Mouse (Mus musculus): Measurements from ENCODE around the gene Tbc1d8. TPM values are rescaled to one million over a fixed set of nuclear protein-coding genes. Genes with fewer than 3 reads are reported as not detected.
A peak's percentile ranks its signal among the peaks of the same experiment; 100 is the strongest.

Gene Tbc1d8
- polyA plus RNA-seq, 1 experiment, result 26.8 TPM

- peak; percentile 64 for DNase-seq
- Histone ChIP-seq H3K4me1 (replicated peaks; ENCODE audit: control insufficient read depth, insufficient read depth, low read length) (peaks cover 7% of the 10 kb centered on the region), H3K4me3 (ENCODE audit: control insufficient read depth, insufficient read depth, low read length) (no peak overlapping the region), H3K27me3 (ENCODE audit: control insufficient read depth, insufficient read depth, low read length) (no peaks in the 10 kb centered on the region), H3K36me3 (ENCODE audit: control insufficient read depth, insufficient read depth, low read length) (no peaks in the 10 kb centered on the region), H3K27ac (ENCODE audit: control insufficient read depth, insufficient read depth, low read length) (no peak overlapping the region; the same call in 1 of the 2 replicates)
- 10% methylated on average over 12 of the region's 12 CpGs for WGBS
- TF ChIP-seq POLR2A (IDR thresholded peaks at IDR 0.05; ENCODE audit: control insufficient read depth, extremely low read depth, insufficient read depth, low read length, poor library complexity), result no peak
- TF ChIP-seq CTCF (IDR thresholded peaks at IDR 0.05; ENCODE audit: borderline replicate concordance, control insufficient read depth, extremely low read depth, insufficient read depth, low read length, poor library complexity), result peak; percentile 29; the same call in 1 of the 2 replicates
Observed at GRCm38 (mm10) chr1:39417817-39418216, 60.7 kb downstream of the Tbc1d8 start.

GRCm38 (mm10) chr1:39410085-39410821, 68.3 kb downstream of the Tbc1d8 start:
- no peak for DNase-seq
- no peaks in the 10 kb centered on the region for H3K36me3 ChIP-seq (ENCODE audit: control insufficient read depth, insufficient read depth, low read length)
- no peaks in the 10 kb centered on the region for H3K4me1 ChIP-seq (replicated peaks; ENCODE audit: control insufficient read depth, insufficient read depth, low read length)
- WGBS, result 93% methylated on average over 19 of the region's 19 CpGs
- H3K4me3 ChIP-seq (ENCODE audit: control insufficient read depth, insufficient read depth, low read length), result no peak overlapping the region
- no peaks in the 10 kb centered on the region for H3K27me3 ChIP-seq (ENCODE audit: control insufficient read depth, insufficient read depth, low read length)
- TF ChIP-seq CTCF (IDR thresholded peaks at IDR 0.05; ENCODE audit: borderline replicate concordance, control insufficient read depth, extremely low read depth, insufficient read depth, low read length, poor library complexity), result no peak
- TF ChIP-seq POLR2A (IDR thresholded peaks at IDR 0.05; ENCODE audit: control insufficient read depth, extremely low read depth, insufficient read depth, low read length, poor library complexity), result no peak
- no peak overlapping the region for H3K27ac ChIP-seq (ENCODE audit: control insufficient read depth, insufficient read depth, low read length)

- 53% methylated on average over 7 of the region's 7 CpGs for WGBS
- Histone ChIP-seq H3K4me3 (ENCODE audit: control insufficient read depth, insufficient read depth, low read length) (no peak overlapping the region), H3K36me3 (ENCODE audit: control insufficient read depth, insufficient read depth, low read length) (no peaks in the 10 kb centered on the region), H3K27ac (ENCODE audit: control insufficient read depth, insufficient read depth, low read length) (no peak overlapping the region), H3K4me1 (replicated peaks; ENCODE audit: control insufficient read depth, insufficient read depth, low read length) (no peaks in the 10 kb centered on the region), H3K27me3 (ENCODE audit: control insufficient read depth, insufficient read depth, low read length) (no peaks in the 10 kb centered on the region)
- TF ChIP-seq CTCF (IDR thresholded peaks at IDR 0.05; ENCODE audit: borderline replicate concordance, control insufficient read depth, extremely low read depth, insufficient read depth, low read length, poor library complexity) (no peak), POLR2A (IDR thresholded peaks at IDR 0.05; ENCODE audit: control insufficient read depth, extremely low read depth, insufficient read depth, low read length, poor library complexity) (no peak)
- DNase-seq, result no peak
Observed at GRCm38 (mm10) chr1:39408668-39409067, 69.9 kb downstream of the Tbc1d8 start.

- 92% methylated on average over 6 of the region's 6 CpGs for WGBS
- H3K36me3 ChIP-seq (ENCODE audit: control insufficient read depth, insufficient read depth, low read length), result no peaks in the 10 kb centered on the region
- H3K4me3 ChIP-seq (ENCODE audit: control insufficient read depth, insufficient read depth, low read length), result no peak overlapping the region
- H3K27me3 ChIP-seq (ENCODE audit: control insufficient read depth, insufficient read depth, low read length), result no peaks in the 10 kb centered on the region
- H3K4me1 ChIP-seq (replicated peaks; ENCODE audit: control insufficient read depth, insufficient read depth, low read length), result no peaks in the 10 kb centered on the region
- no peak overlapping the region for H3K27ac ChIP-seq (ENCODE audit: control insufficient read depth, insufficient read depth, low read length)
- TF ChIP-seq CTCF (IDR thresholded peaks at IDR 0.05; ENCODE audit: borderline replicate concordance, control insufficient read depth, extremely low read depth, insufficient read depth, low read length, poor library complexity) (no peak), POLR2A (IDR thresholded peaks at IDR 0.05; ENCODE audit: control insufficient read depth, extremely low read depth, insufficient read depth, low read length, poor library complexity) (no peak)
- DNase-seq, result no peak
Observed at GRCm38 (mm10) chr1:39408123-39408522, 70.4 kb downstream of the Tbc1d8 start.

- H3K27ac ChIP-seq (ENCODE audit: control insufficient read depth, insufficient read depth, low read length), result no peak overlapping the region
- 93% methylated on average over 4 of the region's 4 CpGs for WGBS
- TF ChIP-seq CTCF (IDR thresholded peaks at IDR 0.05; ENCODE audit: borderline replicate concordance, control insufficient read depth, extremely low read depth, insufficient read depth, low read length, poor library complexity) (no peak), POLR2A (IDR thresholded peaks at IDR 0.05; ENCODE audit: control insufficient read depth, extremely low read depth, insufficient read depth, low read length, poor library complexity) (no peak)
- no peak for DNase-seq
- no peaks in the 10 kb centered on the region for H3K27me3 ChIP-seq (ENCODE audit: control insufficient read depth, insufficient read depth, low read length)
- H3K4me3 ChIP-seq (ENCODE audit: control insufficient read depth, insufficient read depth, low read length), result no peak overlapping the region
- H3K4me1 ChIP-seq (replicated peaks; ENCODE audit: control insufficient read depth, insufficient read depth, low read length), result no peaks in the 10 kb centered on the region
- H3K36me3 ChIP-seq (ENCODE audit: control insufficient read depth, insufficient read depth, low read length), result no peaks in the 10 kb centered on the region
Observed at GRCm38 (mm10) chr1:39407108-39407507, 71.4 kb downstream of the Tbc1d8 start.

- Histone ChIP-seq H3K36me3 (ENCODE audit: control insufficient read depth, insufficient read depth, low read length) (no peaks in the 10 kb centered on the region), H3K27me3 (ENCODE audit: control insufficient read depth, insufficient read depth, low read length) (no peaks in the 10 kb centered on the region), H3K27ac (ENCODE audit: control insufficient read depth, insufficient read depth, low read length) (no peak overlapping the region), H3K4me3 (ENCODE audit: control insufficient read depth, insufficient read depth, low read length) (no peak overlapping the region), H3K4me1 (replicated peaks; ENCODE audit: control insufficient read depth, insufficient read depth, low read length) (peaks cover 7% of the 10 kb centered on the region; the same call in 1 of the 2 replicates)
- TF ChIP-seq POLR2A (IDR thresholded peaks at IDR 0.05; ENCODE audit: control insufficient read depth, extremely low read depth, insufficient read depth, low read length, poor library complexity) (no peak), CTCF (IDR thresholded peaks at IDR 0.05; ENCODE audit: borderline replicate concordance, control insufficient read depth, extremely low read depth, insufficient read depth, low read length, poor library complexity) (no peak)
- WGBS, result 97% methylated on average over 3 of the region's 3 CpGs
- DNase-seq, result no peak
Observed at GRCm38 (mm10) chr1:39400173-39400572, 78.4 kb downstream of the Tbc1d8 start.

Data from thymus, adult 2 months (tissue).